Mouse (Mus musculus) B cell, adult 2 months (primary cell): ENCODE data around the gene Ggcx.
"Not testable (repeated sequence)": the region's sequence is repeated elsewhere in the genome, so short reads cannot be mapped to it uniquely, and the experiment has no call there.

Experiments used
- DNase-seq, 2 experiments: peaks; one replicate each; pipeline ENCODE4 v3.0.0; 2022

The Ggcx gene

DNA sequence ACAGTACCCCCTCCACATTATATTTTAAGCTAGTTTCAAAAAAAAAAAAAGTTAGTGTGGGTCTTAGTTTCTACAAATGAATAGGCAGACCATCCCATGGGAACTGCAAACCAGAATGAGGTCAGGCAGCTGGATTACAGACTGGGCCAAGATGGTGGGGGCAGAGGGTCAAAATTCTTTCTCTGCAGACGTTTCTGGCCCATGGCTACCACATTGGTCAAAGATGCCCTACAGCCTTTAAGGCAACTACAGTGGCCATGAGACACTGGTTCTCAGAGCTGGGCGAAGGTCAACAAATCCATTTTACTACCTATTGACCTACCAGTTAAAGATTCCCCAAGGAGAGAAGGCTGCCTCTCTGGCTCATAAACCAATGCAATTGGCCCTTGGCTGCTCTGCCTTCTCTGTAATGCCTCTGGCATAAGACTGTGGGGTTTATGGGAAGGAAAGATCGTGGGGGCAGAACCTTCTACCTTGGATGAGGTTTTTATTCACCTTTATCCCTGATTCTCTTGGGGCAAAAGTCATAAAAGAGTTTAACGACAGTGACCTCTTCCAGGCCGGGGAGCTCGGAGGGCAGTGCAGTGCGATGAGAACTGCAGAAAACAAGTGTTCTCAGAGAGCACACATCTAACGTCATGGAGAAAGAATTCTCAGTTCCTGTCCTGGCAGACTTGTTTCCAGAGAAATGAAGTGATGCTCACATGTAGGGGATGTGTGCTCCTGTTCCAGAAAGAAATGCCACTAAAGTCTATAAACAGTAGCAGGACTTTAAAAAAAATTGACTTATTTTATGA, 51.5 kb downstream of the Ggcx start:
- no peak for DNase-seq

GRCm38 (mm10) chr6:72466171-72466570, 52.1 kb downstream of the Ggcx start:
- DNase-seq: no peak

DNA sequence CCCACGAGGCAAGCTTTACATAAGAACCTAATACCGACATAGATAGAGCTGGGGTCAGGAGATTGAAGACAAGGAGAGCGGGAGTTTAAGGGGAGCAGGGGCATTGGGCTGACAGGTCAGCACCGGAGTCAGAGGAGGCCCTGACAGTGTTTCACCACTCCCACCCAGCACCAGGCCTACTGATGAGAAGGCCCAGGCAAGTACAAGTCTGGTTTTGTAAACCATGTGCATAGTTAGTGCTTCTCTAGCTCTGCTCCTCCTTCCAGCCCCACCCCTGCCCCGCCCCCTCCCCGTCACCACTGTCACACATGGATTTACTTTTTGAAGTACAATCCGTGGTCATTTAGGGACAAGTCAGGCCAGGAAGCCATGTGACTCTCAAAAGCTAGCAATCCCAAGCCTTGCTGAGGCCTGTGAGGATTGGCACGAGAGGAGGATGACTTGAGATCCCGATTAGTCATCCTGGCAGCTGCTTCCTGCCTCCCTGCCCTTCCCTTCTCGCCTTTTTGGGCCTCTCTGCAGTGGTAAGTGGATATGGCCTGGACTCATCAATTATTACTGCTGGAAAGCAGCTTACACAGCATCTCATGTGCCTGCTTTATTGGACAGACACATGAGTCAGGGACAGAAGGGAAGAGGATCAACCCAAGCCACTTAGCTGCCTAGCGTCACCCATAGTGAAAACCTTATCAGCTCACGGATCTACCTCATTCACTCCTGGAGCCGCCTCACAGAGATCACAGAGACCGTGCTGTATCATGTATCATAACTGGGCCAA, 59.3 kb downstream of the Ggcx start:
- DNase-seq: no peak

DNA sequence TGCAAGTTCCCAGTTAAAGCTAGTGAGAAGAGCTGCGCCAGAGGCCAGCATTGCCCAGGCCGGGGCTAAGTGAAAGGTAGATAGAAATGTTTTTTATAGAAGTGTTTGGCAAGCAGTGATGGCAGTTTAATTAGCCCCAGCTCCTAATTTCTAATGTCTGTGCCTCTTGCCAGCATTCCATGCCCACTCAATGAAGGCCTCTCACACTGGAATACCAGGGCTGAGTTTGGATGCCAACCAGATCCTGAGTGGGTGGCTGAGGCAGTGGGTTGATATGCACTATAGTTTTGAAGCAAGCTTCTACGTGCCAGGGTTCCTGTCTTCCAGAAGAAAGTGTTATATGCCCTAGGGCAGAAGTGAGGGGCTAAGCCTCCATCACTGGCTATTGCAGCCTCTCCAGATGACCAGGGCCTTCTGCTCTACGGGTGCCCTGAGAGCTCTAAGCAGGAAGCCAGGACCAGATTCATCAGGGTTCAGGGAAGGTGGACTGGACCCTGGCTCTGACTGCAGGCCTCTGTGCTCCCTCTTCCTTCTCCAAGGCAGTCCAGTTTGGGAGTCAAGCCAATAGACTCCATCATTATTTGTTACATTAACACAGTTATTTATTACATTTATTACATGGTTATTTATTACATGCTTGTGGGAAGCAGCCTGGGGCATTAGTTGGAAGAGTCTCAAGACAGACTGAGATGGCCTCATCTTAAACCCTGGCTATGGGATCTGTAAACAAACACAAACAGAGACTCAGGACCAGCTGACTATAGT, 61.3 kb downstream of the Ggcx start:
- DNase-seq: no peak

DNA sequence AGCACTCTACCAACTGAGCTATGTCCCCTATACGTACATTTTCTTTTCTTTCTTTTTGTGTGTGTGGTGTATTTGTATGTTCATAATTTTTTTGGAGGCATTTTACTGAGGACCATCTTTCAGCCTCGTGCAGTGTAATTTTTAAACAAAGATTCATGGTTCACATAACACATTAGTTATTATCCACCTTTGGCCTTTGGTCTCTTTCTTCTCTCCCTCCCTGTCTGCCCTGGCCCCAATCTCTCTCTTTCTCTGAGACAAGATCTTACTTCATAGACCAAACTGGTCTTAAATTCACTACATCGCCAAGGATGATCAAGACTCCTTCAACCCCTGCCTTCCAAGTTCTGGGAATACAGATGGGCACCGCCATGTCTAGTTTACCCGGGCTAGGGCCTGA, 62.7 kb downstream of the Ggcx start:
- DNase-seq: no peak

DNA sequence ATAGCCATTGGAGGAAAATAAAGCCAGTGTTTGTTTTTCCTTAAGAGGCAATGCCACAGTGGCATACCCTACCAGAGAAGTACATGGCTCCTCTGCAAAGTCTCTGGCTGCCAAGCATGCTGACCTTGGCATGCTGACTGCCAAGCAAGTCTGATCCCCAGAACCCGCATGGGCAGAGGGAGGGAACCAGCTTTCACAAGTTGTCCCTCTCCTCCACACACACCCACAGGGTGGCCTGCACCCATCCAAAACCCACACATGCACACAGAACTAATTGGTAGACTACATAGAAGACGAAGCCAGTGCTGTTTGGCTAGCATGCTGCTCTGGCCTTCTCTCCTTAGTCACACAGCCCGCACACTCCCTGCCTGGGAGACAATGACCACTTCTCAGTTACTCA, 63.5 kb downstream of the Ggcx start:
- no peak for DNase-seq

GRCm38 (mm10) chr6:72478691-72479090, 64.6 kb downstream of the Ggcx start:
- DNase-seq: not testable (repeated sequence)

DNA sequence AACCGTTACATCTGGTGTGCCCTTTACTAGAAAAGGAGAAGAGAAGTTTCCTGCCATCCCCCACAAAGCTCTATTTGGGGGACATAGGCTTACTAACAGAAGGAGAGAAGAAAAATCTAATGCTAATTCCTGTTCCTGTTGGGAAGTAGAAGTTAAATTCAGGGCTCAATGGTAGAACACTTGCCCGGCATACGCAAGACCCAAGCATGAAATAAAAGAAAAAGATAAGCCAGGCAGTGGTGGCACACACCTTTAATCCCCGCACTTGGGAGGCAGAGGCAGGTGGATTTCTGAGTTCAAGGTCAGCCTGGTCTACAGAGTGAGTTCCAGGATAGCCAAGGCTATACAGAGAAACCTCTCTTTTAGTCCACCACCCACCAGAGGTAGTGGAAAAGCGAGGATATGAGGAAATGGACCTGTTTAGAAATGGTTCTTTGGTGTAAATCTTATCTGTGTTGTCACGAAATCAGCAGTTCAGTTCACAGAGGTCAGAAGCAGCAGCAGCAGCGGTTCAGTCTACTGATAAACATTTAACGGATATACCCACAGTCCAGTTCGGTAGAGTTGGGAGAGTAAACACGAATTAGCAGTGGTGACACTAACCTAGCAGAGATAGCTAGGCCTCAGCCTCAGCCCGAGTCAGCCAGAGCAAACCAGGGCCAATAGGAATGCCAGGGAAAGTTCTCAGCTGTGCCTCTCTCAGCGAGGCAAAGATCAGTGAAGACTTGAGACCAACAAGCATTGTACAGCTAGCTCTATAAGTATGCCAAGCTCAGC, 65.7 kb downstream of the Ggcx start:
- DNase-seq: no peak

- DNase-seq: no peak
Measured at GRCm38 (mm10) chr6:72480422-72480702, 66.3 kb downstream of the Ggcx start.
